Mouse (Mus musculus) small intestine, adult 2 months (tissue): Measurements from ENCODE around the gene Myct1.

Experiments used
- CTCF ChIP-seq: fragments of 200-500 bp; IDR thresholded peaks from 2 replicates; pipeline ENCODE4 v1.5.1; 2012; ENCODE audit warnings: low read depth, mild to moderate bottlenecking, control low read depth, inconsistent platforms, low read length, moderate library complexity, mixed read lengths; ENCODE audit not compliant: insufficient replicate concordance, insufficient read length; ENCODE audit errors: extremely low read depth
- POLR2A ChIP-seq: fragments of 200-500 bp; IDR thresholded peaks from 2 replicates; pipeline ENCODE4 v1.6.1; 2012; ENCODE audit warnings: low read depth, mild to moderate bottlenecking, control low read depth, inconsistent platforms, low read length, moderate library complexity

DNA sequence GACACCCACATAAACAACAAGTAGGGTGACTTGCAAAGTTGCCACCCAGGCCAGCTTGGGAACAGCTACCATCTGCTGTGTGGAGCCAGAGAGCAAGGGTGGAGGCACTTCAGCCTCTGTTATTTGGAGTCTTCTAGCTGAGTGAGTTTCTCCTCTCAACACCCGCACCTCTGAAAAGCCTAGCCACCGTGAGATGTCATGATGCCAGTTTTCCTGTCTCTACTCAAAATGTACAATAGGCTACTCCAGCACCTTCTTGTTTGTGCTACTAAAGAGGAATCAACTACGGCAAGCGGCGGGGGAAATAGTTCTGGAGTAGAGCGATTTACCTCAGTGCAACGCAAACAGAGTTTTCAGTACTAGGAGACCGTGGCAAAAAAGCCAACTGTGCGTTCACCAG is 45.8 kb upstream of the Myct1 start:
- no peak for TF ChIP-seq CTCF
- TF ChIP-seq POLR2A: no peak
